Mouse (Mus musculus) kidney, embryonic 16.5 days (tissue): ENCODE measurements around the gene Cyp4a10. TPM values are rescaled to one million over a fixed set of nuclear protein-coding genes. Genes with fewer than 3 reads are reported as not detected.
A peak's percentile ranks its signal among the peaks of the same experiment; 100 is the strongest.
"Not testable (repeated sequence)": the region's sequence is repeated elsewhere in the genome, so short reads cannot be mapped to it uniquely, and the experiment has no call there.

Experiments
- ATAC-seq: fragments of 200-750 bp; cut with Nextera tagmentation; 2 replicates; pipeline ENCODE4 v1.8.0; 2017; ENCODE audit warnings: moderate TSS enrichment; ENCODE audit not compliant: low FRiP score, low TSS enrichment
- H3K27ac ChIP-seq: fragments of 300-500 bp; sonication (generic); 2 replicates; pipeline ENCODE4 v1.5.1; 2014; ENCODE audit warnings: low read length
- H3K27me3 ChIP-seq: fragments of 300-500 bp; sonication (generic); 2 replicates; pipeline ENCODE4 v1.6.1; 2014; ENCODE audit warnings: low read length, control low read depth, mixed read lengths; ENCODE audit not compliant: insufficient read depth
- H3K36me3 ChIP-seq: fragments of 300-500 bp; sonication (generic); 2 replicates; pipeline ENCODE4 v1.6.1; 2014; ENCODE audit warnings: low read length, control low read depth, mixed read lengths; ENCODE audit not compliant: insufficient read depth
- H3K4me1 ChIP-seq: fragments of 300-500 bp; sonication (generic); 2 replicates; pipeline ENCODE4 v1.6.1; 2014; ENCODE audit warnings: low read length, control low read depth, mixed read lengths; ENCODE audit not compliant: insufficient read depth
- H3K4me2 ChIP-seq: fragments of 300-500 bp; sonication (generic); replicated peaks from 2 replicates; pipeline ENCODE4 v1.6.1; 2014; ENCODE audit warnings: low read depth, low read length
- H3K4me3 ChIP-seq: fragments of 300-500 bp; sonication (generic); 2 replicates; pipeline ENCODE4 v1.5.1; 2014; ENCODE audit warnings: mild to moderate bottlenecking, low read length
- H3K9ac ChIP-seq: fragments of 300-500 bp; sonication (generic); replicated peaks from 2 replicates; pipeline ENCODE4 v1.6.1; 2014; ENCODE audit warnings: low read length
- H3K9me3 ChIP-seq: fragments of 300-500 bp; sonication (generic); 2 replicates; pipeline ENCODE4 v1.6.1; 2016; ENCODE audit warnings: low read length, control low read depth
- WGBS: fragments of 180-500 bp; shearing (Covaris S2); extraction: QIAGEN DNeasy Blood & Tissue Kit; methylation state at CpG from one replicate; pipeline ENCODE4 v1.1.7; 2014; 5-methylcytosine and 5-hydroxymethylcytosine counted together
- polyA plus RNA-seq: library from polyadenylated mRNA; unstranded; fragments of >200 nt; fragmentation: Nextera tagmentation; extraction: Ambion mirVana; gene quantifications from 2 replicates; pipeline ENCODE4 v1.2.1, GENCODE M21; 2015

Gene Cyp4a10
- polyA plus RNA-seq, 1 experiment from 2014 or later = 3.1 TPM

GRCm38 (mm10) chr4:115546141-115546828 lies 28.2 kb downstream of the Cyp4a10 start:
- Histone ChIP-seq H3K27ac (no peak overlapping the region; the same call in 1 of the 2 replicates), H3K9me3 (no peaks in the 10 kb centered on the region), H3K27me3 (no peaks in the 10 kb centered on the region), H3K36me3 (no peaks in the 10 kb centered on the region), H3K4me1 (no peaks in the 10 kb centered on the region), H3K4me3 (no peak overlapping the region), H3K9ac (no peak overlapping the region), H3K4me2 (no peak overlapping the region)
- ATAC-seq = 0 out of 2 replicates have a peak, but pooled peaks have one; percentile 49
- WGBS = 57% methylated on average over 2 of the region's 2 CpGs

GRCm38 (mm10) chr4:115552726-115553125 lies 34.7 kb downstream of the Cyp4a10 start:
- 87% methylated on average over 3 of the region's 3 CpGs for WGBS
- no peak overlapping the region for H3K27ac ChIP-seq
- no peaks in the 10 kb centered on the region for H3K4me1 ChIP-seq
- H3K9me3 ChIP-seq = no peaks in the 10 kb centered on the region
- no peak overlapping the region for H3K4me2 ChIP-seq
- no peaks in the 10 kb centered on the region for H3K27me3 ChIP-seq
- no peak for ATAC-seq
- H3K4me3 ChIP-seq = no peak overlapping the region
- no peak overlapping the region for H3K9ac ChIP-seq
- no peaks in the 10 kb centered on the region for H3K36me3 ChIP-seq

GRCm38 (mm10) chr4:115555513-115555912 lies 37.4 kb downstream of the Cyp4a10 start:
- H3K27ac ChIP-seq = no peak overlapping the region
- no peaks in the 10 kb centered on the region for H3K4me1 ChIP-seq
- no peaks in the 10 kb centered on the region for H3K27me3 ChIP-seq
- no peak overlapping the region for H3K9ac ChIP-seq
- WGBS = 57% methylated on average over 2 of the region's 2 CpGs
- no peak overlapping the region for H3K4me3 ChIP-seq
- H3K36me3 ChIP-seq = no peaks in the 10 kb centered on the region
- H3K9me3 ChIP-seq = no peaks in the 10 kb centered on the region
- H3K4me2 ChIP-seq = no peak overlapping the region
- no peak for ATAC-seq

- H3K4me2 ChIP-seq = no peak overlapping the region
- H3K4me1 ChIP-seq = no peaks in the 10 kb centered on the region
- H3K27ac ChIP-seq = no peak overlapping the region
- no peak overlapping the region for H3K4me3 ChIP-seq
- no peak overlapping the region for H3K9ac ChIP-seq
- no peak for ATAC-seq
- H3K27me3 ChIP-seq = no peaks in the 10 kb centered on the region
- WGBS = 58% methylated on average over 4 of the region's 4 CpGs
- no peaks in the 10 kb centered on the region for H3K9me3 ChIP-seq
- H3K36me3 ChIP-seq = no peaks in the 10 kb centered on the region
These were observed 39.9 kb downstream of the Cyp4a10 start for GRCm38 (mm10) chr4:115557861-115558561.

GRCm38 (mm10) chr4:115561236-115561635 lies 43.2 kb downstream of the Cyp4a10 start:
- ATAC-seq, H3K36me3 ChIP-seq, H3K9me3 ChIP-seq, H3K9ac ChIP-seq, H3K4me3 ChIP-seq, H3K27me3 ChIP-seq, H3K4me1 ChIP-seq, H3K4me2 ChIP-seq, H3K27ac ChIP-seq: not testable (repeated sequence)
- WGBS = 53% methylated on average over 5 of the region's 5 CpGs

- Histone ChIP-seq H3K9me3 (no peaks in the 10 kb centered on the region), H3K9ac (no peak within 1 kb of the TSS), H3K4me3 (peak within 1 kb of the TSS; percentile 21), H3K4me1 (no peaks in the 10 kb centered on the region), H3K4me2 (no peak within 1 kb of the TSS), H3K27me3 (no peaks in the 10 kb centered on the region), H3K27ac (no peak within 1 kb of the TSS; the same call in 1 of the 2 replicates), H3K36me3 (no peaks in the 10 kb centered on the region)
- WGBS = 76% methylated on average over 3 of the region's 3 CpGs
- ATAC-seq = peak; percentile 67
These were observed 45.3 kb downstream of the Cyp4a10 start, which contains the start of gene Cyp4a31 for GRCm38 (mm10) chr4:115563401-115563800. Cyp4a31 (plus strand) TSS chr4:115563649.

GRCm38 (mm10) chr4:115564469-115565225 lies 46.6 kb downstream of the Cyp4a10 start:
- 78% methylated on average over 6 of the region's 6 CpGs for WGBS
- not testable (repeated sequence) for H3K4me2 ChIP-seq, ATAC-seq

GRCm38 (mm10) chr4:115575255-115575654 lies 57.2 kb downstream of the Cyp4a10 start:
- no peak overlapping the region for H3K27ac ChIP-seq
- WGBS = 77% methylated on average over 3 of the region's 3 CpGs

More at GRCm38 (mm10) chr4:115564469-115565225, 46.6 kb downstream of the Cyp4a10 start:
- H3K36me3 ChIP-seq, H3K27me3 ChIP-seq, H3K4me1 ChIP-seq, H3K9ac ChIP-seq, H3K9me3 ChIP-seq, H3K27ac ChIP-seq: not testable (repeated sequence)
- peak overlapping the region; percentile 21 for H3K4me3 ChIP-seq

GRCm38 (mm10) chr4:115575776-115576175 lies 57.7 kb downstream of the Cyp4a10 start:
- no peak overlapping the region for H3K4me3 ChIP-seq
- H3K4me1 ChIP-seq = no peaks in the 10 kb centered on the region
- WGBS = 81% methylated on average over 2 of the region's 2 CpGs
- no peaks in the 10 kb centered on the region for H3K27me3 ChIP-seq
- H3K36me3 ChIP-seq = no peaks in the 10 kb centered on the region
- no peak for ATAC-seq
- no peak overlapping the region for H3K27ac ChIP-seq
- no peak overlapping the region for H3K4me2 ChIP-seq
- H3K9ac ChIP-seq = no peak overlapping the region
- H3K9me3 ChIP-seq = no peaks in the 10 kb centered on the region

More at GRCm38 (mm10) chr4:115575255-115575654, 57.2 kb downstream of the Cyp4a10 start:
- Histone ChIP-seq H3K36me3 (no peaks in the 10 kb centered on the region), H3K4me3 (no peak overlapping the region), H3K27me3 (no peaks in the 10 kb centered on the region), H3K4me2 (no peak overlapping the region), H3K9me3 (no peaks in the 10 kb centered on the region), H3K9ac (no peak overlapping the region), H3K4me1 (no peaks in the 10 kb centered on the region)
- no peak for ATAC-seq
